Mouse (Mus musculus): ENCODE data around the gene Nuak1.

DNA sequence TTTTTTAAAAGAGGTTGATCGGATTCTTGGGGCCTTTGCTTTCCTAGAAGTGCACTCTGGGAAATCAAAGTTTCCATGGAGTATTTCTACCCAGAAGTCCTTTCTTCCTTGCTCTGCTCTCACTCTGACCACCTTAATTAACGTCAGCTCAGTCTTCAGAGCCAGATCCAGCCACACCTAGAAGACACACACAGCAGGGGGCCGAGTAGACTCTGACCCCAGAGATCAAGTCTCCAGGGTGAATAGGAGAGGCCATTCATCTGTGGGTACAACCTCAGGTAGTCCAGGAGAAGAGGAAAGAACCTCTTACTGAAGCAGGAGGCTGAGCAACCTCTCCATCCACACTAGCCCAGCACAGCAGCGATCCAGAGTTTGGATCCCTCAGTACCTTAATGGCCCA lies 11.5 kb upstream of the Nuak1 start:
- TF ChIP-seq CTCF (IDR thresholded peaks at IDR 0.05; ENCODE audit: low read depth): no peak
- no peak for TF ChIP-seq EP300 (IDR thresholded peaks at IDR 0.05; ENCODE audit: low read depth)
